Mouse (Mus musculus) stomach, postnatal 0 days (tissue): ENCODE results near the gene Ensa. TPM values are rescaled to one million over a fixed set of nuclear protein-coding genes. Genes with fewer than 3 reads are reported as not detected.

Experiments used
- ATAC-seq: fragments of 200-750 bp; cut with Nextera tagmentation; 2 replicates; pipeline ENCODE4 v1.8.0; 2017; ENCODE audit not compliant: low FRiP score, low TSS enrichment
- DNase-seq: peaks from one replicate; pipeline ENCODE4 v3.0.0-alpha.2; 2016; ENCODE audit warnings: low spot score
- H3K27ac ChIP-seq: fragments of 300-500 bp; sonication (generic); replicated peaks from 2 replicates; pipeline ENCODE4 v1.5.1; 2014; ENCODE audit warnings: mild to moderate bottlenecking, control low read depth
- H3K27me3 ChIP-seq: fragments of 300-500 bp; sonication (generic); 2 replicates; pipeline ENCODE4 v1.6.1; 2014; ENCODE audit warnings: low read length; ENCODE audit not compliant: control insufficient read depth, insufficient read depth
- H3K36me3 ChIP-seq: fragments of 300-500 bp; sonication (generic); 2 replicates; pipeline ENCODE4 v1.6.1; 2014; ENCODE audit warnings: low read length, mixed read lengths; ENCODE audit not compliant: control insufficient read depth, insufficient read depth
- H3K4me1 ChIP-seq: fragments of 300-500 bp; sonication (generic); replicated peaks from 2 replicates; pipeline ENCODE4 v1.6.1; 2014; ENCODE audit warnings: antibody characterized with exemption; ENCODE audit not compliant: control insufficient read depth, insufficient read depth
- H3K4me2 ChIP-seq: fragments of 300-500 bp; sonication (generic); replicated peaks from 2 replicates; pipeline ENCODE4 v1.6.1; 2014; ENCODE audit warnings: low read depth, mild to moderate bottlenecking, control low read depth, moderate library complexity
- H3K4me3 ChIP-seq: fragments of 300-500 bp; sonication (generic); 2 replicates; pipeline ENCODE4 v1.5.1; 2014; ENCODE audit warnings: low read depth, low read length, control low read depth
- H3K9ac ChIP-seq: fragments of 300-500 bp; sonication (generic); 2 replicates; pipeline ENCODE4 v1.6.1; 2014; ENCODE audit warnings: mild to moderate bottlenecking, low read length, control low read depth, mixed read lengths
- H3K9me3 ChIP-seq: fragments of 300-500 bp; sonication (generic); 2 replicates; pipeline ENCODE4 v1.6.1; 2016; ENCODE audit warnings: low read length; ENCODE audit not compliant: control insufficient read depth
- CTCF ChIP-seq: IDR thresholded peaks from 2 replicates; pipeline ENCODE4 v1.5.1; 2016; ENCODE audit warnings: antibody characterized with exemption, low read depth, mild to moderate bottlenecking, moderate library complexity
- EP300 ChIP-seq: optimal IDR thresholded peaks from 2 replicates; pipeline ENCODE3; 2016; ENCODE audit warnings: antibody characterized with exemption
- WGBS: fragments of 180-500 bp; shearing (Covaris S2); extraction: QIAGEN DNeasy Blood & Tissue Kit; methylation state at CpG from one replicate; pipeline ENCODE4 v1.1.7; 2014; 5-methylcytosine and 5-hydroxymethylcytosine counted together
- polyA plus RNA-seq: library from polyadenylated mRNA; unstranded; fragments of >200 nt; fragmentation: Nextera tagmentation; extraction: Ambion mirVana; gene quantifications from 2 replicates; pipeline ENCODE4 v1.2.1, GENCODE M21; 2015

Gene Ensa
- polyA plus RNA-seq, 1 experiment from 2014 or later = 44.2 TPM

DNA sequence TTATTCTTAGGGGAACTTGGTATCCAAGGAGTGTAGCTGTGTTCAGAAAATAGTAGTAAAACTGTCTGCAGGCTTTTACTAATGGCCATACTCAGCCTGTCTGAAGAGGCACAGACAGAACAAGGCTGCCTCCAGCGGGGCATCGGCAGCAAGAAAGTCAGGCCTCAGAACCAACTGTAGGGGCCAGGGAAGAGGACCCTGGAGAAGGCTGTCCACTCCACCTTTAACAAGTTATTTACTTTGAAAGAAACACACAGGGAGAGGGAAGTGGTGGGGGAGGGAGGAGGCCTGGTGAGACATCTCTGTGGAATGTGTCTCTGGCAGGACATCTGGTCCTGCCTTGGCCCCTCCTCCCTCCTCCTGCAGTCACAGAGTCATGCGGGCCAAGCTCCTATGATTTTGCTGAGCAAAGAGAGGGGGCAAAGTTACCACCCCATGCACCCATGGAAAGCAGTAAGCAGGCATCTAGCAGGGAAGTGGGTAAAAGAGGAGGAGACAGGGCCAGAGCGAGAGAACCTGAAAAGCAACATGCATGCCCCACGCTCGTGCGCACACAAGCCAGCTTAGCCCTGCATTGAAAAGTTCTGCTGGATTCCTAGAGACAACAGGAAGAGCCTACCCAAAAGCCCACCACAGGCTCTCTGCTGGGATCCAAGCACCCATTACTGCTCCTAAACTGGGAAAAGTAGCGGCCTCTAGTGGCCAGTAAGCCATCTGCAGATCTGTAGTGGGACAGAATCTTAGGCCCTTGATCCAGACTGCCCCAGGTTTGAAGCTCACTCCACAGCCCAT lies 50.7 kb downstream of the Ensa start:
- ATAC-seq (peak; percentile 69), DNase-seq (peak; percentile 85)
- Histone ChIP-seq H3K9me3 (no peaks in the 10 kb centered on the region), H3K4me1 (peaks cover 21% of the 10 kb centered on the region), H3K4me3 (no peak overlapping the region), H3K27ac (peak overlapping the region; percentile 99), H3K36me3 (no peaks in the 10 kb centered on the region), H3K27me3 (no peaks in the 10 kb centered on the region), H3K4me2 (peak overlapping the region; percentile 38), H3K9ac (peak overlapping the region; percentile 56)
- WGBS = 4% methylated on average over 8 of the region's 8 CpGs
- TF ChIP-seq CTCF = peak; percentile 87
- peak; percentile 85 for TF ChIP-seq EP300

DNA sequence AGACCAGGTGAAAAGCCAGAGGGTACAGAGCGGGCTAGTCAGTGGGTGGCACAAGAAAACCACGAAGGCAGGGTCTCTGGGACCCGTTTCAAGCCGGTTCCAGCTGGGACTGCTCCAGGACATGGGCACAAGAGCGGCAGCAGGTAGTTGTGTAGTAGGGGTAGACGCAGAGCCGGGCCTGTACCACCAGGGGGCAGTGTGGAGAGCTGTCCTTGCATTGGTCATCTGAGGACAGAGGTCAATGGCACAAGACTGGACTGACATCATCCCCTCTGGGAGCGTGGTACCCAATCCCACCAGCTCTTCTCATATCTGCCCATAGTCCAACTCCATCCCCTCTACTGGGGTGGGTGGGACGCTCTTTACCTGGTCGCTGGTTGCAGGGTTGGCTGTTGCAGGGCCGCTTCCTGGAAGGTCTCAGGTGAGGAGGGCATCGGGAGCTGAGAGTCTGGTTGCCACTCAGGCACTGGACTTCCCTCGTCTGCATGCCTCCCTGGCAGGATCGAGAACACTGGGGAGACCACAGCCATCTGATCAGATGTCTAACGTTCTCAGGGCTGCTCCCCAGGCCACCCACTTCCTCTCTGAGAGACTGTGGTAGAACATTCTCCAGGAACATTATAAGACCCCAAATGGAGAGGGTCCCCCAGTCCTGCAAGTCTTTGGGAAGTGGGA lies 52.1 kb downstream of the Ensa start:
- Histone ChIP-seq H3K27me3 (no peaks in the 10 kb centered on the region), H3K9ac (0 out of 2 replicates have a peak overlapping the region, but pooled peaks have one; percentile 56), H3K27ac (peak overlapping the region; percentile 99), H3K36me3 (no peaks in the 10 kb centered on the region), H3K4me1 (peaks cover 21% of the 10 kb centered on the region), H3K4me3 (no peak overlapping the region), H3K4me2 (no peak overlapping the region), H3K9me3 (no peaks in the 10 kb centered on the region)
- 62% methylated on average over 15 of the region's 15 CpGs for WGBS
- ATAC-seq (no peak), DNase-seq (peak; percentile 83)
- TF ChIP-seq CTCF (peak; percentile 93), EP300 (no peak)

DNA sequence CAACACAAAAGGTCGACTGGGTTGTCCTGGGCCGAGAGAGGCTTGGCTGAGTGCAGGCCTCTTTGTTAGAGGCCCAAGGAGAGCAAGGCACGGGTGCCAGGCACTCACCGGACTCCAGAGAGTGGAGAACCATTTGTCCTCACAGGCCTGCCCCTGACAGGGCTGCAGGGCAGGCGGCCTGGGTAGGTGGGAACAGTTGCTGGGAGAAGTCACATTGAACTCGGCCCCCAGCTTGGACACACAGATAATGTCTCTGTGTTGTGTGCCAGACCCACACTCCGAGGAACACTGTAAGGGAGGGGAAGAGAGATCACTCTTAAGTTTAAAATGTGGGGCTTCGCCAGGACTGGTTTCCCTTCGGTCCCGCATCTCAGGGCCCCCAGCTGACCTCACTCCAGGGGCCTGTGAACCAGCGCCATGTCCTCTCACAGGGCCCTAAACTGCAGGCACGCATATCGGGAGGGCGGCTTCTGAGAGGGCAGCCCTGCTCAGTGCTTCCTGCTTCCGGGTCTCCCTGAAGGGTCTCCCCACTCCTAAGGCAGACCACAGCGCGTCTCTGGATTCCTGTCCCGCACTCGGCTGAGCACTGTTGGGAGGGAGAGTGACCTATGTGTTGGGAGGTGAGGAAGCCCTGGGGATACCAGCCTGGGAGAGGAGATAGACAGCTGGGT lies 52.8 kb downstream of the Ensa start:
- TF ChIP-seq CTCF = no peak
- TF ChIP-seq EP300 = no peak
- no peak overlapping the region for H3K9ac ChIP-seq
- peaks cover 17% of the 10 kb centered on the region for H3K4me1 ChIP-seq
- H3K36me3 ChIP-seq = no peaks in the 10 kb centered on the region
- ATAC-seq (no peak), DNase-seq (no peak)
- no peak overlapping the region for H3K4me2 ChIP-seq
- H3K27ac ChIP-seq = no peak overlapping the region; the same call in 1 of the 2 replicates
- no peak overlapping the region for H3K4me3 ChIP-seq
- H3K27me3 ChIP-seq = no peaks in the 10 kb centered on the region
- WGBS = 82% methylated on average over 19 of the region's 19 CpGs
- H3K9me3 ChIP-seq = no peaks in the 10 kb centered on the region

DNA sequence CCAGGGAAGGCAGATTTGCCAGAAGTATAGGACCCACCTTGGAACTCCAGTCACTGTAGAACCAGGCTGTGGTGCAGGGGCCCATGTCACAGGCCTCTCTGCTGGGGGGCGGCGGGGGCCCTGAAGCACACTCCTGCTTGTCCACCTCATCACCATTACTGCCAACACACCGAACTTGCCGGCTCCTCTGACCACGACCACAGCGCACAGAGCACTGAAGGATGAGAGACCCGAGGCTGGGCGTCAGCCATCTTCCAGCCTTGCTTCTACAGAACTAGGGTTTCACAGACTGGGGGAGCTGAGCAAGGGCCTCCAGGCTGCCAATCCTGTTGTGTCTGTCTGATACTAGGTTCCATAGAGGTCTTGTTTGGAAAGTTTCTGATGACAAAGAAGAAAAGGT lies 54.8 kb downstream of the Ensa start:
- 93% methylated on average over 8 of the region's 8 CpGs for WGBS
- ATAC-seq = no peak
- TF ChIP-seq EP300 = no peak
- no peak for TF ChIP-seq CTCF

DNA sequence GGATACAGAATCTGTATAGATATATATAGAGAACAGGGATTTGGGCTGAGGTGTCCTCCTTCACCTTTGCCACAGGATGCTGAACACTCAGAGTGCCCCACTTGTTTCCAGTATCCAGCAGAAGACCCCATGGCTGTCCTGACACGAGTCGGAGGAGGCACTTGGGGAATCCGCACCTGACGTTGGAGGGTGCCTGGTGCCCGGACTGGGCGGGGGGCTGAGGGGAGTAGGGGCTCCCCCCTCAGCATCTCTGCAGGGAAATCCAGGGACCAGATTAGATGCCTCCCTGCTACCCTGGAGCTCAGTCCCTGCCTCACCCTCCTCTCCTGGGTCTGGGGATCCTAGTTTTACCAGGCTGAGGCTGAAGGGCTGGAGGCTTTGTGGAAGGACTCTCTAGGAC lies 55.9 kb downstream of the Ensa start:
- TF ChIP-seq CTCF = no peak
- no peak for TF ChIP-seq EP300
- ATAC-seq (no peak), DNase-seq (no peak)
- Histone ChIP-seq H3K9ac (no peak overlapping the region), H3K36me3 (no peaks in the 10 kb centered on the region), H3K9me3 (no peaks in the 10 kb centered on the region), H3K27me3 (no peaks in the 10 kb centered on the region), H3K4me3 (no peak overlapping the region), H3K27ac (no peak overlapping the region), H3K4me2 (no peak overlapping the region), H3K4me1 (peaks cover 11% of the 10 kb centered on the region)
- WGBS = 89% methylated on average over 6 of the region's 6 CpGs

More for the DNA sequence above, 54.8 kb downstream of the Ensa start:
- no peak overlapping the region for H3K27ac ChIP-seq
- no peaks in the 10 kb centered on the region for H3K27me3 ChIP-seq
- no peak overlapping the region for H3K4me3 ChIP-seq
- H3K36me3 ChIP-seq = no peaks in the 10 kb centered on the region
- no peak overlapping the region for H3K4me2 ChIP-seq
- no peak overlapping the region for H3K9ac ChIP-seq
- peaks cover 7% of the 10 kb centered on the region for H3K4me1 ChIP-seq
- DNase-seq = no peak
- no peaks in the 10 kb centered on the region for H3K9me3 ChIP-seq
